Mouse (Mus musculus) E14TG2a.4 (cell line): ENCODE measurements around the gene Agap2.

Source experiments
- CTCF ChIP-seq: conservative IDR thresholded peaks from 2 replicates; pipeline ENCODE4 v1.5.1; 2014; ENCODE audit warnings: low read length
- NANOG ChIP-seq: IDR thresholded peaks from 2 replicates; pipeline ENCODE4 v1.6.1; 2014; ENCODE audit warnings: borderline replicate concordance, low read length, mixed read lengths
- POU5F1 ChIP-seq: IDR thresholded peaks from 2 replicates; pipeline ENCODE4 v1.6.1; 2014; ENCODE audit warnings: low read length, borderline replicate concordance

DNA sequence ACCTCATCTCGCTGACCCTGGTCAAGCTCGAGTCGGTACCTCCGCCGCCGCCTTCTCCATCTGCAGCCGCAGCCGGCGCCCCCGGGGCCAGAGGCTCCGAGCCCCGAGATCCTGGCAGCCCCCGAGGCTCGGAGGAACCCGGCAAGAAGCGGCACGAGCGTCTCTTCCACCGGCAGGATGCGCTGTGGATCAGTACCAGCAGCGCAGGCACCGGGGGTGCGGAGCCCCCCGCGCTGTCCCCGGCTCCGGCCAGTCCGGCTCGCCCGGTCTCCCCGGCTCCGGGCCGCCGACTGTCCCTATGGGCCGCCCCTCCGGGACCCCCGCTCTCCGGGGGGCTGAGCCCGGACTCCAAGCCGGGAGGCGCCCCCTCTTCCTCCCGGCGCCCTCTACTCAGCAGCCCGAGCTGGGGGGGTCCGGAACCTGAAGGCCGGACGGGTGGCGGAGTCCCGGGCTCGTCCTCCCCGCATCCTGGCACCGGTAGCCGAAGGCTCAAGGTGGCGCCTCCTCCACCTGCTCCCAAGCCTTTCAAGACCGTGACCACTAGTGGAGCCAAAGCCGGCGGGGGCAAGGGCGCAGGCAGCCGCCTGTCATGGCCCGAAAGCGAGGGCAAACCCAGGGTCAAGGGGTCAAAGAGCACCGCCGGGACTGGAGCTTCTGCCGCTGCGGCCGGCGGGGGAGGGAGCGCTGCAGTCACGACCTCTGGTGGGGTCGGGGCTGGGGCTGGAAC is 4.7 kb downstream of the Agap2 start:
- TF ChIP-seq CTCF, result no peak
- TF ChIP-seq POU5F1, result no peak
- no peak for TF ChIP-seq NANOG
